Mouse (Mus musculus): ENCODE results near the gene Cldn4. TPM values are rescaled to one million over a fixed set of nuclear protein-coding genes. Genes with fewer than 3 reads are reported as not detected.
A peak's percentile ranks its signal among the peaks of the same experiment; 100 is the strongest.

Gene Cldn4
- polyA plus RNA-seq, 1 experiment = 0.21 TPM

- H3K4me3 ChIP-seq (ENCODE audit: control insufficient read depth, low read depth, low read length) = peak within 1 kb of the TSS; percentile 90
- peaks cover 16% of the 10 kb centered on the region for H3K4me1 ChIP-seq (ENCODE audit: control insufficient read depth, insufficient read depth, low read length)
- TF ChIP-seq CTCF (IDR thresholded peaks at IDR 0.05; ENCODE audit: control insufficient read depth, insufficient read depth, insufficient replicate concordance, low read depth, low read length) (no peak), POLR2A (IDR thresholded peaks at IDR 0.05; ENCODE audit: control insufficient read depth, low read depth, low read length) (no peak)
- no peaks in the 10 kb centered on the region for H3K36me3 ChIP-seq (ENCODE audit: control insufficient read depth, insufficient read depth, low read length)
- peak within 1 kb of the TSS; percentile 56 for H3K27ac ChIP-seq (ENCODE audit: control insufficient read depth, insufficient read depth, low read depth, low read length)
- no peaks in the 10 kb centered on the region for H3K27me3 ChIP-seq (ENCODE audit: control insufficient read depth, insufficient read depth, low read length)
Measured at GRCm38 (mm10) chr5:134932179-134932902, 14.4 kb downstream of the Cldn4 start, which contains the start of gene Mettl27. Mettl27 (plus strand) TSS chr5:134932368.

GRCm38 (mm10) chr5:134929988-134930387, 16.7 kb downstream of the Cldn4 start:
- no peak overlapping the region for H3K27ac ChIP-seq (ENCODE audit: control insufficient read depth, insufficient read depth, low read depth, low read length)

GRCm38 (mm10) chr5:134926726-134927125, 20.0 kb downstream of the Cldn4 start:
- Histone ChIP-seq H3K27me3 (ENCODE audit: control insufficient read depth, insufficient read depth, low read length) (no peaks in the 10 kb centered on the region), H3K4me1 (ENCODE audit: control insufficient read depth, insufficient read depth, low read length) (0 out of 2 replicates have a peak, but pooled peaks cover 2% of the 10 kb centered on the region), H3K36me3 (ENCODE audit: control insufficient read depth, insufficient read depth, low read length) (no peaks in the 10 kb centered on the region), H3K27ac (ENCODE audit: control insufficient read depth, insufficient read depth, low read depth, low read length) (no peak overlapping the region), H3K4me3 (ENCODE audit: control insufficient read depth, low read depth, low read length) (no peak overlapping the region)
- TF ChIP-seq CTCF (IDR thresholded peaks at IDR 0.05; ENCODE audit: control insufficient read depth, insufficient read depth, insufficient replicate concordance, low read depth, low read length) = no peak
- TF ChIP-seq POLR2A (IDR thresholded peaks at IDR 0.05; ENCODE audit: control insufficient read depth, low read depth, low read length) = no peak

More at GRCm38 (mm10) chr5:134929988-134930387, 16.7 kb downstream of the Cldn4 start:
- Histone ChIP-seq H3K4me1 (ENCODE audit: control insufficient read depth, insufficient read depth, low read length) (peaks cover 16% of the 10 kb centered on the region), H3K4me3 (ENCODE audit: control insufficient read depth, low read depth, low read length) (no peak overlapping the region), H3K27me3 (ENCODE audit: control insufficient read depth, insufficient read depth, low read length) (no peaks in the 10 kb centered on the region), H3K36me3 (ENCODE audit: control insufficient read depth, insufficient read depth, low read length) (no peaks in the 10 kb centered on the region)
- TF ChIP-seq POLR2A (IDR thresholded peaks at IDR 0.05; ENCODE audit: control insufficient read depth, low read depth, low read length) (no peak), CTCF (IDR thresholded peaks at IDR 0.05; ENCODE audit: control insufficient read depth, insufficient read depth, insufficient replicate concordance, low read depth, low read length) (no peak)

- H3K4me3 ChIP-seq (ENCODE audit: control insufficient read depth, low read depth, low read length) = no peak overlapping the region
- no peaks in the 10 kb centered on the region for H3K36me3 ChIP-seq (ENCODE audit: control insufficient read depth, insufficient read depth, low read length)
- H3K27ac ChIP-seq (ENCODE audit: control insufficient read depth, insufficient read depth, low read depth, low read length) = no peak overlapping the region
- H3K4me1 ChIP-seq (ENCODE audit: control insufficient read depth, insufficient read depth, low read length) = no peaks in the 10 kb centered on the region
- no peak for TF ChIP-seq POLR2A (IDR thresholded peaks at IDR 0.05; ENCODE audit: control insufficient read depth, low read depth, low read length)
- TF ChIP-seq CTCF (IDR thresholded peaks at IDR 0.05; ENCODE audit: control insufficient read depth, insufficient read depth, insufficient replicate concordance, low read depth, low read length) = no peak
- no peaks in the 10 kb centered on the region for H3K27me3 ChIP-seq (ENCODE audit: control insufficient read depth, insufficient read depth, low read length)
Measured at GRCm38 (mm10) chr5:134923141-134923540, 23.6 kb downstream of the Cldn4 start.

GRCm38 (mm10) chr5:134921106-134921505, 25.6 kb downstream of the Cldn4 start:
- Histone ChIP-seq H3K27me3 (ENCODE audit: control insufficient read depth, insufficient read depth, low read length) (no peaks in the 10 kb centered on the region), H3K4me1 (ENCODE audit: control insufficient read depth, insufficient read depth, low read length) (no peaks in the 10 kb centered on the region), H3K4me3 (ENCODE audit: control insufficient read depth, low read depth, low read length) (no peak overlapping the region), H3K36me3 (ENCODE audit: control insufficient read depth, insufficient read depth, low read length) (no peaks in the 10 kb centered on the region), H3K27ac (ENCODE audit: control insufficient read depth, insufficient read depth, low read depth, low read length) (no peak overlapping the region)
- TF ChIP-seq CTCF (IDR thresholded peaks at IDR 0.05; ENCODE audit: control insufficient read depth, insufficient read depth, insufficient replicate concordance, low read depth, low read length) (no peak), POLR2A (IDR thresholded peaks at IDR 0.05; ENCODE audit: control insufficient read depth, low read depth, low read length) (no peak)

GRCm38 (mm10) chr5:134920106-134920687, 26.5 kb downstream of the Cldn4 start:
- Histone ChIP-seq H3K27ac (ENCODE audit: control insufficient read depth, insufficient read depth, low read depth, low read length) (no peak overlapping the region), H3K4me1 (ENCODE audit: control insufficient read depth, insufficient read depth, low read length) (no peaks in the 10 kb centered on the region), H3K36me3 (ENCODE audit: control insufficient read depth, insufficient read depth, low read length) (no peaks in the 10 kb centered on the region), H3K27me3 (ENCODE audit: control insufficient read depth, insufficient read depth, low read length) (no peaks in the 10 kb centered on the region), H3K4me3 (ENCODE audit: control insufficient read depth, low read depth, low read length) (no peak overlapping the region)
- TF ChIP-seq CTCF (IDR thresholded peaks at IDR 0.05; ENCODE audit: control insufficient read depth, insufficient read depth, insufficient replicate concordance, low read depth, low read length) (no peak), POLR2A (IDR thresholded peaks at IDR 0.05; ENCODE audit: control insufficient read depth, low read depth, low read length) (no peak)

GRCm38 (mm10) chr5:134919097-134919496, 27.6 kb downstream of the Cldn4 start:
- TF ChIP-seq POLR2A (IDR thresholded peaks at IDR 0.05; ENCODE audit: control insufficient read depth, low read depth, low read length) (no peak), CTCF (IDR thresholded peaks at IDR 0.05; ENCODE audit: control insufficient read depth, insufficient read depth, insufficient replicate concordance, low read depth, low read length) (no peak)
- Histone ChIP-seq H3K4me1 (ENCODE audit: control insufficient read depth, insufficient read depth, low read length) (no peaks in the 10 kb centered on the region), H3K36me3 (ENCODE audit: control insufficient read depth, insufficient read depth, low read length) (no peaks in the 10 kb centered on the region), H3K27me3 (ENCODE audit: control insufficient read depth, insufficient read depth, low read length) (no peaks in the 10 kb centered on the region), H3K4me3 (ENCODE audit: control insufficient read depth, low read depth, low read length) (no peak overlapping the region), H3K27ac (ENCODE audit: control insufficient read depth, insufficient read depth, low read depth, low read length) (no peak overlapping the region)
